Mouse (Mus musculus) MEL (cell line): ENCODE data around the gene Aars.
A peak's percentile ranks its signal among the peaks of the same experiment; 100 is the strongest.

Experiments
- CTCF ChIP-seq, 3 experiments: IDR thresholded peaks in 2 of 3; conservative IDR thresholded peaks in 1 of 3; 2 replicates each; pipeline ENCODE4 v1.5.1; 2011 to 2012; ENCODE audit warnings: low read length in 3 of 3, low read depth in 2 of 3, mild to moderate bottlenecking in 2 of 3, improper control_type of control experiment in 1 of 3, inconsistent platforms in 1 of 3, mixed read lengths in 1 of 3, moderate library complexity in 1 of 3; ENCODE audit not compliant: control insufficient read depth in 1 of 3, insufficient read depth in 1 of 3, poor library complexity in 1 of 3, severe bottlenecking in 1 of 3
- EP300 ChIP-seq, 2 experiments: IDR thresholded peaks; 2 replicates each; pipeline ENCODE4 v1.6.1; 2011; ENCODE audit warnings: improper control_type of control experiment in 2 of 2, low read length in 2 of 2, low read depth in 1 of 2, mild to moderate bottlenecking in 1 of 2
- MEF2A ChIP-seq: IDR thresholded peaks from 2 replicates; pipeline ENCODE4 v1.6.1; 2014; ENCODE audit warnings: low read depth, mild to moderate bottlenecking, inconsistent platforms, low read length, improper control_type of control experiment; ENCODE audit not compliant: poor library complexity, insufficient replicate concordance, severe bottlenecking; ENCODE audit errors: extremely low read depth
- POLR2A ChIP-seq, 2 experiments: IDR thresholded peaks; 2 replicates each; pipeline ENCODE4 v1.6.1; 2011 to 2012; ENCODE audit warnings: low read length in 2 of 2, mild to moderate bottlenecking in 2 of 2, control low read depth in 1 of 2, improper control_type of control experiment in 1 of 2, low read depth in 1 of 2, moderate library complexity in 1 of 2; ENCODE audit not compliant: control insufficient read depth in 1 of 2, insufficient read depth in 1 of 2, poor library complexity in 1 of 2
- SMC3 ChIP-seq: IDR thresholded peaks from 2 replicates; pipeline ENCODE4 v1.6.1; 2011; ENCODE audit warnings: low read depth, low read length, improper control_type of control experiment
- TAL1 ChIP-seq: IDR thresholded peaks from 2 replicates; pipeline ENCODE4 v1.6.1; 2012; ENCODE audit warnings: mild to moderate bottlenecking, inconsistent platforms, low read length, moderate library complexity, mixed read lengths
- TBP ChIP-seq: IDR thresholded peaks from 2 replicates; pipeline ENCODE4 v1.8.0; 2011; ENCODE audit warnings: low read depth, low read length, improper control_type of control experiment

GRCm38 (mm10) chr8:111053827-111054518, 21.0 kb downstream of the Aars start:
- TF ChIP-seq CTCF (IDR thresholded peaks at IDR 0.05 in 2 of 3, conservative IDR thresholded peaks at IDR 0.05 in 1 of 3; ENCODE audit: control insufficient read depth in 1 of 3, insufficient read depth in 1 of 3, low read depth in 2 of 3, low read length in 3 of 3, poor library complexity in 1 of 3, severe bottlenecking in 1 of 3) (peak in 1 of 3 experiments; percentile 11; a peak in 1 of 6 replicates), POLR2A (IDR thresholded peaks at IDR 0.05; ENCODE audit: control insufficient read depth in 1 of 2, insufficient read depth in 1 of 2, low read depth in 1 of 2, low read length in 2 of 2, poor library complexity in 1 of 2) (no peak; a peak in 1 of 4 replicates), EP300 (IDR thresholded peaks at IDR 0.05; ENCODE audit: low read depth in 1 of 2, low read length in 2 of 2) (no peak), TBP (no peak), TAL1 (no peak), SMC3 (no peak), MEF2A (no peak)
